Mouse (Mus musculus) cerebellum, postnatal 10 days (tissue): ENCODE measurements at regions not wholly inside any gene's neighbourhood (a gene's known extent, or its start where the extent isn't known, plus 50 kb on each side); places are given as distances from the start of the nearest gene placed in this dataset.
"Not testable (repeated sequence)": the region's sequence is repeated elsewhere in the genome, so short reads cannot be mapped to it uniquely, and the experiment has no call there.

Experiments used
- DNase-seq, 2 experiments: peaks; one replicate each; pipeline ENCODE4 v3.0.0; 2021; ENCODE audit warnings: mixed read lengths in 2 of 2

DNA sequence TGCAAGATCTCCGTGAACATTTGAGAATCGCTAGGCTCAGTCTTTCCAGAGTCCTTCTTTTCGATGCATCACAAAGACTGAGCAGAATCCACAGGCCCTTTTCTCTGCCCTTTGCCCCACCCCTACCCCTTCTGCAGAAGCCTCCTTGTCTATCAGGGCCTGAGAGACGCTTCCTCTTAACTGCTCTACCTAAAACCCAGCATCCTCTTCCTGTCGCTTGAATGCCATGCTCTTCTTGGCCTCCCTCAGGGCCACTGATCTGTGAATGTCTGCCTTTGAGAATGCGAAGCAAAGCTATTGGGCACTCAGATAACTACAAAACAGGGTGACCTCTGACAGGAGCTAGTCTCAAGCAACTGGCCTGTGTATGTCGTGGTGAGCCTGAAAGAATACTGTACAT lies 237.1 kb downstream of the Gm5426 start:
- no peak for DNase-seq

DNA sequence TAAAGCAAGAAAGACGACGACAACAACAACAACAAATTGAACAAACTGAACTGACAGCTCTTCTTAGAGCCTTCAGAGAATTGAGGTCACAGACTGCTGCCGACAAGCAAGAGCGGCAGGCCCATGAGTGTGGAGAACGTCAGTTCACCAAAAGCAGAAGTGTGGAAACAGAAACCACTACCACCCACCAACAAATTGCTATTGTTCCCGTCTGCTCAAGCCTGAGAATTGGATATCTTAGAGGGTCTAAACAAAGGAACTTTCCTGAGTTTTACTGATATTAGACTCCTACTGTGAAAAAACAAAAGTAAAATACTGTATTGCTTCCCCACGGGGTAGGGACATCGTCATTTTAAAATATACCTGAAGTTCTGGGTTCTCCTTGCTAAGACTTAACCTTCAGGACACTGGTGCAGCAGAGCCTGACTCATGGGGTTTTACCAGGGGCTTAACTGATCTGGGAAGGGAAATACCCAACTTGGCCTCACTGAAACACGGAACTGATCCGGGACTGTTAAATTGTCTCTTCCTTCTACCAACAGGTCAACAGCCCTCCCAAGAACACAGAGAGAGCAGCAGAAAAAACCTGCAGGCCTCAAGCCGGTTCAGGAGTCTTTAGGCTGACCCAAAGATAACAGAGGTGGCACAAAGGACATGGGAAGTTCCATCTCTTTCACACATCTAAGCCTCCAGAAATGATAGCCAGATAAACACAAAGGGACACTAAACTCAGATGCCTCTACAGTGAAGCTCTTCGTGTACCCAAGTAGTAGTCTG lies 238.1 kb downstream of the Gm5426 start:
- no peak for DNase-seq

DNA sequence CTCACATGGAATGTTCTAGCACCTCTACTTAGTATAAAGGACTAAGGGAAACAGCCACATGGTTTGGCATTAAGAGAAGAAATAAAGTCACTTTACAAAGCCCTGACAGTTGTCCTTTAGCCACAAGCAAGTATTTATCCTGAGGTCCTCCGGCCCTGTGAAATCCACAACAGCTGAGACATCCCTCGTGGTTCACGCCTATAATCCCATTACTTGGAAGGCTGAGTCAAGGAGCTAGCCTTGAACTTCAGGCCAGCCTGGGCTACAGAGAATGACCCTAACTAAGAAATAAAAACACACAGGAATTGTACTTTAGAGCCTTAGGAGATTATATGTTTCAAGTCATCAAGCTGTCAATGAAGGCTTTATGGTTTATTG lies 238.7 kb downstream of the Gm5426 start:
- no peak for DNase-seq

DNA sequence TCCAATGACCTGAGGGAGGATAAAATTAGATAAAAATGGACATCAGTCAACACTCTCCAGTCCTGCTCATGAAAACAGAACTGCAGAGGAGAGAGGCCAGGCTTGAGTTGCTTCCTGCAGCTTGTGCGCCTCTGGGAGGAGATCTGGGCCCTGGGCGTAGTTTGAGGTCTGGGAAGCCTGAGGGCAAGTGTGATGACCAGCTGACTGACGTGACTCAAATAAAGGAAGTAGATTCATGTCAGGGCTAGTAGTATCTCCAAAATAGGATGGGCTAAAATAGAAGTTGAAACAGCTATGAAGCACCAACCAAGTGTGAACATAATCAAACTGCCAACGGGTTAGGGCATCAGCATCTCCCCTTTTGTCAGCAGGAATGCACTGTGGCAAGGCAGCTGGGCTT lies 239.3 kb upstream of the Btg1 start:
- no peak for DNase-seq

DNA sequence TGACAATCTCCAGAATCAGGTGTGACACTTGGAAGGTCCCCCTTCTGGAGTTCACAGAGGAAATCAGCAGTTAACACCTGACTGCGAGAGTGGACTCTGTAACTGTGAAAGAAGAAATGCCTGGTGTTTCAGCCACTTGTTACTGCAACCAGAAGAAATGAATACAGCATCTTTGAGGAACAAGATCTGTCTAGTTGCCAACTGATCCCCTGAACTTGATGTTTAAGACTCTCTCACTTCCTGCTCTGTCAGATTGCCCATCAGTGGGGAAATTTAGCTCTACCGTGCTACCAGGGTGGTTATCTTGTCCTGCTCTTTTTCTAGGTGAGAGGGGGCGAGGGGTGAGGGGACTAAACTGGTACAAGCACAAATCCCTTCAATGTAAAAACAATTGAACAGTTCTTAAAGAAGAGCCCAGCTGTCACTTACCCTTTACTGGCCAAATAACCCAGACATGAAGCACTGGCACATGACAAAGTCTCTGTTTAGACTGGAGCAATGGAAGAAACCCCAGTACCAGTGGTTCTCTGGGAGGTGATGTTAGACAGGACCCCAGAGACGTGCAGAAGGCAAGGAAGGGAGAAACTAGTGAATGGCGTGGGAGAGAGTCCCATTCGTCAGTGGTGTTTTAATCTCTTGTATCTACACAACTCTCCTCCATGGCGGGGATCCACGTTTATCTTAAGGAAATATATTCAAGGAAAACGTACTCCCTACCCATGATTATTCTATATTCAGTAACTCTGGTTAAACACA lies 237.6 kb upstream of the Btg1 start:
- no peak for DNase-seq

DNA sequence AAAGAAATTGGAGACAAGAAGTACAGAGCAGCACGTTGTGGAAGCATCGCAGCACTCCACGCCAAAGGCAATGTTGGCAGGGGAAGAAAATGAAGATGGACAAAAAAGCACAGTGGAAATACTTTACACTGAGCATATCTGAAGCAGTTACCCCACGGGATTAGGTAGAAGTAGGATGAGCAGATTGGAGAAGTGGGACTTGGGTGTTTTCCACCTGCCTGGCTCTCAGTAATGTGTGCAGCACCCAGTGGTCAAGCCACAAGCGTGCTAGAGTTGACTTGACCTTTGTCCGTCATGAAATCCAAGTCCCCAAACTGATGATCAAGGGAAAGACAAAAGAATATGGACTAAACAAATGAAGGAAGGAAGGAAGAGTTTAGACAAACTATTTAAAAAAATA lies 235.1 kb upstream of the Btg1 start:
- no peak for DNase-seq

DNA sequence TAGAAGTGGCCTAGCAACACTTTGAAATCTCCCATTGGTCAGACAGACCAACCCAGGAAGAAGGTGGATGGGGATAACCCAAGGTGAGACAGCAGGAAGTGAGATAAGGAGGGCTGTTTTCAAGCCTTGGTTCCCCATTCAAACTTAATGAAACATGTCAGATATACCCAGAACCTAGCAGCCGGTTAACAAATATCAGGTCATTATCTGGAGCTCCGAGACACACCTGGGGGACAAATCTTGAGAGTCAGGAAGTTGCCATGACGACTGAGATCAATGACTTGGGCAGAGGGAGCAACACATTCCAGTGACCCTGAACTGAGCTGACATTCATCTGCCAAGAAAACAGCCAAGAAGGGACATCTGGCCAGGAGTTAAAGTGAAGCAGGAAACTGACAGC lies 225.1 kb upstream of the Btg1 start:
- no peak for DNase-seq

DNA sequence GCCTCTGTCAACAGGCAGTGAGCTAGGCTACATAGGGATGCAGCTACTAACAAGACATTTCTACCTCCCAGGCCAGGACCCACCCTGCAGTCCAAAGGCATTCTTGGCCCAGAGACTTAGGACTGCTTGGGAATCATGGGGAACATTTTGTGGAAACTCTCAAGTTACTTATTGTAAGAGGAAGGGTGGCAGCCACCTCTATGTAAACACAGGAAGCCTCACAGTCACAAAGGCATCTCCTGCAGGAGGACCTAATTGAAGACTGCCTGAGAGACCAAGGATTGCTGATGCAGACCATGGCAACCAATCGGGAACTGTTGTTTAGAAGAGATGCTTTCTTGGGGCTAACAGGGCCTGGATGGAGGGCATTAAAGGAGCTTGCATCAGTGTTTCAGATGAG lies 224.0 kb upstream of the Btg1 start:
- no peak for DNase-seq

DNA sequence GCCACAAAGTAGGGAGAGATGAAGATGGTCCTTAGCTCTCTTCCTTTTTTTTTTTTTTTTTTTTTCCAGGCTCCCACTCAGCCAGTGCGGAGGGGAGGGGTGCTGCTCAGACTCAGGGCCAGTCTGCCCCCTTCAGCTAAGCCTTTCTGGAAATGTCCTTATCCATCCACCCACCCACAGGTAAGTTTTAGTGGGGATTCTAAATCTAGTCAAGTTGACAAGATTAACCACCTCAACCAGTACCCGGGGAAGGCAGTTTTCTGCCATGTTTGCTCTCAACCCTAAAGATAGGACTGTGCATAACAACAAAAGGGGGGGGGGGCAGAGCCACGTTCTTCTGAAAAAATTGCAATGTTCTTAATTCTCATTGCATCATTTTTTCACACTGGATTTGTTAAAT lies 222.6 kb upstream of the Btg1 start:
- DNase-seq = no peak

DNA sequence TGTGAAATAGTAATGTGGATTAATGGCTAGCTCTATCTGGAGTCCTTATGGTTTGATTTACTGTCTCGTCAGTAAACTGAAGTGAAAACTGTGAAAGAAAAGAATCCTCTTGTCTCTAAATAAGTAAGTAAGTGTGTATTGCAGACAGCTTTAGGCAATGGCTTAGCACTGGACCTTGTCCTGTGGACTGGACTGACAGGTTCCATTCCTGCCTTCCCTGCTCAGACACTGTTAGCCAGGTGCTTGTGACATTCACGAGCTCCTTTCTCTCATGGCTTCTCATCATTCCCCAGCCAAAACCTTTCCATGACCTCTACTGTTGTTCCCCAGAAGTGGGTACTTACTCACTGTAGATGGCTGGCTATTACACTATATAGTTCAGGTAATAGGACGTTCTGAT lies 221.8 kb upstream of the Btg1 start:
- no peak for DNase-seq

DNA sequence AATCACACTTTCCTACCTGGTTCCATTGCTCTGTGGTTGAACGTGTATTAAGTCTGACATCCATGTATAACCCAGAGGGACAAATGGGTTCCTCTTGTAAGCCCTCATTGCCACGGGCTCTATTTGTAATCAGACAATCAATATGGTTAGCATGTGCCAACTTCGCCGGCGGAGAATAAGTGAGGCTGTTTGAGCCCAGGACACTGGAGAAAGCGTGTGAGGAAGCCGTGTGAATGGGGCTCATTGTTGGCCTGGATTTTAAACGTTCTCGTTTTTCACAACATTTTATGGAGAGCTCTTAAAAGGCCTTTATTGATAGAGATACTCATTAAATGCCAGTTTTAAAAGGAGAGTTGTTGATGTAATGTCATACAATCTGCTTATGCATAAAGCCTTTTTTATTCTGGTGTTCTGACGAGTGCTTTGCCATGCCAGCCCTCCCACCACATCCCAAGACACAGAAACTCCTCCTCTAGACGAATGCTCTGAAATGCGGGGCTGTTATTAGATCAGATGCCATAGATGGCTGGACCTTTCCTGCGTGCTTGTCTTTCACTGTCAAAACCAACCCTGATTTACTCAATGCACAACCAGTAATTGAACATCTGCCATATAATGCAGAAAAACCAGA lies 218.8 kb upstream of the Btg1 start:
- peak; percentile 16 to 26 for DNase-seq

DNA sequence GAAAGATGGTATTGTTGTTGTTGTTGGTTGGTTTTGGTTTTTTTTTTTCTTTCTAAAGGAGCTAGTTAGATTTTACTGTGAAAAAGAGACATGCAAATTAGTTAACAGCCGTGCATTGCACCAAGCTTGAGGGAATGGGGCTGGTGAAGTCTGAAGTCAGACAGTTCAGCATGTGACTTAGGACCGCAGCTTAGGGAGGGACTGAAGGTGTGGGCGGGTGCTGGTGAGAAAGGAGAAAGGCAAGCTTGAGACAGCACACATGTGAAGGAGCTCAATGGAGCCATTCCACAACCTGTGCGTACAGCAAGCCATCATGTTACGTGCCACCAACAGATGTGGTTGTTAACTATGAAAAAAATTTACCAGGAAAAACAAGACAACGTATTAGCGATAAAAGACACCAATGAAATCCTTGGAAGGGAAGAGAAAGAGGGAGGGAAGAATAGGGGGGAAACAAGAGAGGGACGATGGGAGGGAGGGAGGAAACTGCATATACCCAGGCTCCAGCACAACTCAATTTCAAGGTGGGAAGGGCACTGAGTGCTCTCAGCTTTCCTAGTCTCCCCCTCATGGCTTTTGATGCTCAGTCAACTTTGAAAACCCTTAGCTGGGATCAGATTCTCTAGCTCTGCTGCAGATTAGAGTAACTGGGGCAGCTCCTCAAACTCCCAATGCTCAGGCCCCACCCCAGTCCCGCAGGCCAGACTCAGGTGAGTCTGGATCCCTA lies 218.1 kb upstream of the Btg1 start:
- peak in 1 of 2 experiments; percentile 6 for DNase-seq

DNA sequence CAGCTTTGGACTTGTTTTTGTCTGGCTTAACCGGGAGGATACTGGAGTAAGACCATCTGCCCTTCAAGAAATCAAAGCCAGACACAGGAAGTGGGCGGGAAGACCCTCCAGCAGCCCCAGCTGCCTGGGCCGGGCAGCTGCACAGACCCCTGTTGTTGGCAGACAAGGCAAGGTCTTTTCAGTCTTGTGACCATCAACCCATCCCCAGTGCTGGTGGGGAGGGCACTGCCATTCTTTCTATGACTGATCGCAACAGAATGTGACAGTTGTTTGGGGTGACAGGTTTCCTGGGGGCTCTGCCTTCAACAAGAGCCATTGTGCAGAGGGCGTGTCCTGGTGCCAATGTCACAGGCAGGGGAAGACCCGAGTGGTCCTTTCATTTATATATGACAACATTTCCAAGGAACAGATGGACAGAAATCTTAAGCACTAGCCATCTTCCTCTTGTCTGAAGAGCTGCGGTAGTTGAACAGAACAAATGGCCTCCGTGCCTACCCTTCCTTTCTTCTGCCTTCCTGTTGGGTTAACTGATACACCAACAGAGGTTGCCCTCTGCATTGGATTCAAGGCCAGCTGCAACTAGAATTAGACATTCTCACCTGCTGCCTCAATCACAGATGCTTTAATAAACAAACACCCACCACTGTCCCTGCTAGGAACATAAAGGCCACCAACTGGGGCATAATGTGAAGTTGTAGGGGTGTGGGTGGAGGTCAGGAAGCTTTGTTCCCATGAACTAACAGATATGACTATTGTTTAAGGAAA lies 217.0 kb upstream of the Btg1 start:
- DNase-seq = peak; percentile 77 to 82

DNA sequence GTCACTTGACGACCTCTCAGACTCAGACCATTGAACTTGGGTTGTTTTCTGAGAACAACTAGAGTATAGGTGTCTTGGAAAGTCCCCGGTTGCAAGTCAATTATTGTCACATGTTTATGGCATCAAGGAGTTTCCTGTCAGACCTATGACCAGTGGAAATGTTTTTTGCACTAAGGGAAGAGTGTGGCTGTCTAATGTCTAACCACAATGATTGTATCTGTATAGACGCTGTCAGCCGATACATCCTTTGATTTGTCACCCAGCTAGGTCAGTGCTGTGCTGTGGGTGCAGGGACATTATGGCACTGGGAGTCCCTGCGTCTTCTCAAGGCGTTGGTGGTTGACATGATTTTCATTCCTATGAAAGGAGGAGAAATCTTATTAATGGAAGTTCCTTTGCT lies 216.0 kb upstream of the Btg1 start:
- DNase-seq = no peak

DNA sequence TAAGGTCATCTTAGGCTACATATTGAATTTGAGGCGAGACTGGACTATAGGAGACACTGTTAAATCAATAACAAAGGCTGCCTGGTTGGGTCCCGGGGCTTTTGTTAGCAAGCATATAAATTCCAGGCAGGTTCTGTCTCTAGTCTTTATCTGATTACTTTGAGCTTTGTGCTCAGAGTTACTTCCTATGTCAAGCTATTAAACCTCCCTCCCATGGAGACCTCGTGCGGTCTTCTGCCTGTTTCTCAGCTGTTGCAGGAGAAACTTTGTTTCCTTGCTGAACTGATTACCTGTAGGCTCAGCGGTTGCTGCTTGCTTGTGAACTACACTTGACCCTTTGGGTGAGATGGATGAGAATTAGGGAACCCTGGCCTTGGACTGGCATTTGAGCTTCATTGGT lies 210.5 kb upstream of the Btg1 start:
- DNase-seq = no peak

DNA sequence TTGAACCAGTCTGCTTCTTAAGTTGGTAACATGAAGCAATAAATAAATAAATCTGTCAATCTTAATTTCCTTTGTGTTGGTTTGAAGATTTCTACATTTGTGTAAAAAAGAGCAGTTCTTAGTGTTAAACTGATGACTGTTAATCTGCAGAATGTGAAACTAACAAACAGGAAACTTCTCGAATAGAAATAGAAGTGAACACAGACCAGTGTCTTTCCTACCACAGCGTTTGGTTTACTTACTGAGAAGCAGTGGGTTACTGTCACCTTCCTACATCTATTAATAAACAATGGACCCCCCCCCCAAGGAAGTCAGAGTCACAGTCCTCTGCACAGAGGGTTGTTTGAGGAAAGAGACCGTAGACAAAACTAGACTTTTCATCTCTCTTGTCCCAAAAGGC lies 209.0 kb upstream of the Btg1 start:
- no peak for DNase-seq

DNA sequence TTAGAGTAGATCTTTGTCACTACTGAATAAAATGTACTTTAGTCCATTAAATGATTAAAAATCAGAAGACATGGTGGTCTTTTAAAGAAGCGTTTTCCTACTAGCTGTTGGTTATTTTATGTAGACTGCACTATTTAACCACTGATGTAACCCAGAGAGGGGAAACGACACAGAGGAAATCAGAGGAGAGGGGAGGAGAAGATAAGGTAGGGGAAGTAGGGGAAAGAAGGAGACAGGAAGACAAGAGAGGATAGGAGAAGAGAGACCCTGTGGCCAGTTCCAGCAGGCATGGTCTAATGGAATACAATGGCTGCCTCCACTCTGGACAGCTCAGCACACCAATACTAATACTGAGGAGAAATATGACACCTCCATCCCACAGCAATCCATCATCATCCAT lies 208.6 kb upstream of the Btg1 start:
- DNase-seq = no peak

DNA sequence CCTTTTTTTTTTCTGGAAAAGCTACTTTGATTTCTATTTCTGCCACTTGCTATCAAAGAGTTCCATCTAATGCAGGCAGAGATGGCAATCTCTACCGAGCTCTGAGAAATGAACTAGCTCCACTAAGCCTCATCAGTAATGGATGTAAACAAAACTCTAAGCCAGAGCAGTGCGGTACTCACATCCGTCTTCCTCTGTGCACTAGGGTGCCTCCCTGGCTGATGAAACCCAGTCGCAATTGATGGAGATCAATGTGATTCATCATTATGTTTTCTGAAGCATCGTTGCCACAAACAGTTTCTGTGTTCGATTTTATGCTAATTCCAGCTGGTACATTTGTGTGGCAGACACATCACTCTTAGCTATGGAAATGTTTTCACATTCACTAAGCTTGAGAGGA lies 206.8 kb upstream of the Btg1 start:
- DNase-seq = no peak

DNA sequence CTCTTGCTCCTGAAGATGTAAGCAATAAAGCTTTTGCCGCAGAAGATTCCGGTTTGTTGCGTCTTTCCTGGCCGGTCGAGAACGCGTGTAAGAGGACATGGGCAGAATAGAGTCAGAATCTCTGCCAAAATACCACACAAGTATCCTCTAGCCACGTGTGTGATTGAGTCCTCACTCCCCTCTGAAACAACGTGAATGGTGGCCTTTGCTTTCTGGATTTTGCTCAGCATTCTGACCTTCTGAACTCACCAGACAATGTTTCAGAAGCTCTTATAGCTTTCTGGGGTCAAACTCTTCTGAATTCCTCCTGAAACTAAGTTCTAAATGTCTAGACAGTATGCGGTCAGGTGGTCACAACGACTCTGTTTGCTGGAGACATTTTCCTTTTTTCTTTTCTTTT lies 202.0 kb upstream of the Btg1 start:
- no peak for DNase-seq

DNA sequence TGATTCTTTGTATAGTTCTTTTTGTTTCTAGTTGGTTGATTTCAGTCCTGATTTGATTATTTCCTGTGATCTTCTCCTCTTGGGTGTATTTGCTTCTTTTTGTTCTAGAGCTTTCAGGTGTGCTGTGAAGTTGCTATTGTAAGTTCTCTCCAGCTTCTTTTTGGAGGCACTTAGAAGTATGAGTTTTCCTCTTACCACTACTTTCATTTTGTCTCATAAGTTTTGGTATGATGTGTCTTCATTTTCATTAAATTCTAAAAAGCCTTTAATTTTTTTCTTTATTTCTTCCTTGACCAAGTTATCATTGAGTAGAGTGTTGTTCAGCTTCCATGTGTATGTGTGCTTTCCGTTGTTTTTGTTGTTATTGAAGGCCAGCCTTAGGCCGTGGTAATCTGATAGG lies 195.3 kb upstream of the Btg1 start:
- DNase-seq = not testable (repeated sequence)

DNA sequence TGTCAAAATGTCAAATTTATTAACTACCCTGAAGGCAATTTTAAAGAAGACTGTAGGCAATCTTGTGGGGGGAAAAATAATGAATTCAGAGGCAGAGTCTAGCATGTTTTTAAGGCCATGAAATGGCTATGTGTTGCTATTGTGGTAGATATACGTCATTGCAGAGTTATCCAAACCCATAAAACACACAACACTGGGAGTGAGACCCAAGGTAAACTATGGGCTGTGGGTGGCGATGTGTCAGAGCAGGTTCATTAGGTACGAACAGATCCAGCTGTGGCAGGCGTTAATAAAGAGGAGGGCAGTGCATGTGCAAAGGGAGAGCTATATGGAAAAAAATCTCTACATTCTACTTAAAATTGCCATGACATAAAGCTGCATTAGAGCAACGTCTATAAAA lies 189.4 kb upstream of the Btg1 start:
- no peak for DNase-seq

DNA sequence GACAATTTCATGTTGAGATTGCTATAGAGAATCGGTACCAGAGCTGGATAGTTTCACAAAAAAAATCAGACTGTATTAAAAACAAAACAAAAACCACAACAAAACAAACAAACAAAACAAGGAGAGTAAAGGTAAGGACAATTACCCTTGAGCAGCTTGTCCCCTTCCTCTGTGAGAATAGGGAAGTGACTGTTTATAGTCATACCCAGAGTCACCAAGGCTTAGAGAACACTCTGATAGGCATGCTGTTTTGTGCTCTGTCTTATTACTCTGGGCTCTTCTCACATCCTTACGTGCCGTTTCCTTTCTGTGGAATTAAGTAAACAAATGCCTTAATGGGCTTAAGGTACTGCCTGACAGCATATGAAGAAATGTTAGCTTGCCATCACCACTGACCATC lies 186.7 kb upstream of the Btg1 start:
- no peak for DNase-seq

DNA sequence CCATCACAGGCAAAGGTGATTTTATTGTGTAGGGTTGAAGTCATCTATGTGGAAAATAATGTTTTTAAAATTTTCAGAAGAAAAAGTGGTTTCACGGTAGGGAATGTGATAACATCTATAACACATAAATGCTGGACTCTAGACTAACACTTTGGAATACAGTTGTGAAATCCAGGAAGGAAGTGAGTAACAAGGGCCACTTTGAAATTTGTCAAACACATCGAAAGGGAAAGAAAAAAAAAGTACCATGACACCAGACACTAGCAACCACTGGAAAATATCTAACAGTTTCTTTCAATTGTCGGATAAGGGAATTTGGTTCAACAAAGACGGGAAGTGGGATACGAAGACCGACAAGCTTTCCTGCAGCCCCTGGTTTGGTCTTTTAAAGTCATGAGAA lies 181.7 kb upstream of the Btg1 start:
- DNase-seq = no peak
